11 mouse cellular contexts compared by ENCODE assay signal in the genomic region with DNA sequence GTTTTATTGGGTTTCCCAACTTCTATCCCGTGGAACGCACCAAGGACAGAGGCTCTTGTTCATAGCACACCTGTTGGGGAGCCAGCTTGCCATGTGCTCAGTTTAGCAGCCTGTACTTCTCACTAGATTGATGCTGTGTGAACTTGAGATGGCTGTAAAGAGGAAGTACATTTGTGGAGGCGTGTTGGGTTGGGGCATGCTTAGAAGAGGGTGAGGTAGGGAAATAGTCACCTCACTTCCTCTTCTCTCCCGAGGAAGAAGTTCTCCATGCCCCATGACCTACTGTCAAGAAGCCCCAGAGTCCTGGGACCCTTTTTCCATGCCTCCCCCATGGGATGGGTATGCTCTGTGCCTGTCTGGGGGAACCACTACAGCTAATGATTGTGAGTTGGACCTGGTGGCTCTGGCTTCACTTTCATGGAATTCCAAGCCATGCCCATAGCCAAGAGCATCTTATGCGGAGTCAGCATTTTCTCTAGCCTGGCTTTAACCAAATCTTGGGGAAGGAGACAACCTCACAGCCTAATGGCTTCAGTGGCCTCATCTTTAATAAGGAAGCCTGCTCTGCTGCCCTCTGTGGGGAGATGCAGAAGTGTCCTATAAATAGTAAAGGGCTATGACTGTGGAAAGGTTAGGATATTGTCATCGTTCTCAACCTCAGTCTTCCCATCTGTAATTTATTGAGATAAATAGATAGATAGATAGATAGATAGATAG. TPM values are rescaled to one million over a fixed set of nuclear protein-coding genes. Genes with fewer than 3 reads are reported as not detected.
A peak's percentile ranks its signal among the peaks of the same experiment; 100 is the strongest.
DNase-seq lines count a peak whose midpoint lies in the region; ATAC-seq and TF ChIP-seq lines count a peak whose summit lies in the region.
"Had no signal": no experiment of that assay in that cellular context is flagged by ENCODE, and none has a peak within 500 bp of the region (broad histone marks: within the 10 kb centered on the region; RNA-seq: fewer than 3 reads in every experiment).

No protein-coding gene starts in this region.

- TF ChIP-seq EP300 in MEL (IDR thresholded peaks at IDR 0.05; ENCODE audit: low read depth in 1 of 2, low read length in 2 of 2) = peak; percentile 23 to 73; a peak in 3 of 4 replicates

- TF ChIP-seq RAD21 in MEL (IDR thresholded peaks at IDR 0.05; ENCODE audit: low read depth, low read length) = no peak

- no peak for DNase-seq in kidney, adult 11 months
- DNase-seq in 416B (ENCODE audit: low read depth) = peak; percentile 59
- DNase-seq in MEL (ENCODE audit: low read depth, low spot score) = peak; percentile 85
- DNase-seq in ovary, postnatal 36 days (ENCODE audit: low spot score) = no peak
- no peak for DNase-seq in ovary, adult 18-20 months (ENCODE audit: low spot score)
- DNase-seq: adrenal gland, postnatal 10 days had no signal

- H3K27me3 ChIP-seq in kidney, embryonic 14.5 days (ENCODE audit: control insufficient read depth, insufficient read depth, low read length) = no peaks in the 10 kb centered on the region; the same call in 1 of the 2 replicates
- H3K27me3 ChIP-seq in MEL (ENCODE audit: control insufficient read depth in 1 of 2, insufficient read depth in 2 of 2, low read length in 2 of 2) = no peaks in the 10 kb centered on the region
- no peaks in the 10 kb centered on the region for H3K27me3 ChIP-seq in neural tube, embryonic 15.5 days (replicated peaks)

- no peak overlapping the region for H3K27ac ChIP-seq in kidney, embryonic 14.5 days (ENCODE audit: low read depth, low read length)
- peak overlapping the region; percentile 49 for H3K27ac ChIP-seq in MEL (ENCODE audit: control insufficient read depth, low read depth, low read length)
- H3K27ac ChIP-seq in neural tube, embryonic 15.5 days (replicated peaks) = no peak overlapping the region
- H3K27ac ChIP-seq: macrophage had no signal

- no peaks in the 10 kb centered on the region for H3K9me3 ChIP-seq in kidney, embryonic 14.5 days (ENCODE audit: control insufficient read depth, low read length)
- no peaks in the 10 kb centered on the region for H3K9me3 ChIP-seq in MEL (replicated peaks; ENCODE audit: insufficient read depth, low read length)
- no peaks in the 10 kb centered on the region for H3K9me3 ChIP-seq in neural tube, embryonic 15.5 days (replicated peaks)

- peak; percentile 52; the same call in 1 of the 2 replicates for ATAC-seq in kidney, embryonic 14.5 days (ENCODE audit: low FRiP score, low TSS enrichment)
- ATAC-seq in monocyte, adult 5-6 weeks (replicated peaks; ENCODE audit: insufficient number of reproducible peaks, low FRiP score, low TSS enrichment, poor library complexity, severe bottlenecking) = peak; percentile 89
- ATAC-seq in neural tube, embryonic 15.5 days (ENCODE audit: low FRiP score) = no peak

- no peaks in the 10 kb centered on the region for H3K4me1 ChIP-seq in kidney, embryonic 14.5 days (ENCODE audit: control insufficient read depth, insufficient read depth, low read length)
- peaks cover 6 to 14% of the 10 kb centered on the region in 2 experiments for H3K4me1 ChIP-seq in MEL (ENCODE audit: control insufficient read depth in 1 of 2, insufficient read depth in 2 of 2, low read length in 2 of 2)
- H3K4me1 ChIP-seq in neural tube, embryonic 15.5 days = no peaks in the 10 kb centered on the region

- peak in 2 of 3 experiments; percentile 21 to 25; a peak in 3 of 6 replicates for TF ChIP-seq CTCF in MEL (IDR thresholded peaks at IDR 0.05 in 2 of 3, conservative IDR thresholded peaks at IDR 0.05 in 1 of 3; ENCODE audit: control insufficient read depth in 1 of 3, insufficient read depth in 1 of 3, low read depth in 2 of 3, low read length in 3 of 3, poor library complexity in 1 of 3, severe bottlenecking in 1 of 3)

- TF ChIP-seq POLR2A in MEL (IDR thresholded peaks at IDR 0.05; ENCODE audit: control insufficient read depth in 1 of 2, insufficient read depth in 1 of 2, low read depth in 1 of 2, low read length in 2 of 2, poor library complexity in 1 of 2) = peak in 1 of 2 experiments; percentile 43; a peak in 1 of 4 replicates

- no peak overlapping the region for H3K4me3 ChIP-seq in kidney, embryonic 14.5 days (ENCODE audit: low read length)
- no peak overlapping the region for H3K4me3 ChIP-seq in MEL (ENCODE audit: control insufficient read depth in 1 of 2, insufficient read depth in 1 of 2, low read depth in 2 of 2, low read length in 2 of 2)
- H3K4me3 ChIP-seq in neural tube, embryonic 15.5 days (replicated peaks) = no peak overlapping the region

- WGBS in kidney, embryonic 14.5 days = 77% methylated on average over 6 of the region's 6 CpGs
- 79% methylated on average over 6 of the region's 6 CpGs for WGBS in neural tube, embryonic 15.5 days

- H3K36me3 ChIP-seq in kidney, embryonic 14.5 days (ENCODE audit: control insufficient read depth, insufficient read depth, low read length) = no peaks in the 10 kb centered on the region
- peaks cover 0 to 8% of the 10 kb centered on the region in 2 experiments; a peak in 2 of 4 replicates for H3K36me3 ChIP-seq in MEL (ENCODE audit: control insufficient read depth in 1 of 2, insufficient read depth in 2 of 2, low read length in 2 of 2)
- H3K36me3 ChIP-seq in neural tube, embryonic 15.5 days = no peaks in the 10 kb centered on the region

- no peaks in the 10 kb centered on the region for H3K79me2 ChIP-seq in MEL (ENCODE audit: control insufficient read depth, insufficient read depth, low read length, poor library complexity)

- H3K9ac ChIP-seq in kidney, embryonic 14.5 days (ENCODE audit: low read depth, low read length) = no peak overlapping the region
- H3K9ac ChIP-seq in MEL (ENCODE audit: control insufficient read depth, low read depth, low read length, poor library complexity, severe bottlenecking) = peak overlapping the region; percentile 4; the same call in 1 of the 2 replicates
- no peak overlapping the region for H3K9ac ChIP-seq in neural tube, embryonic 15.5 days (replicated peaks)

- no peak overlapping the region for H3K4me2 ChIP-seq in kidney, embryonic 14.5 days (replicated peaks; ENCODE audit: low read depth, low read length)
- no peak overlapping the region for H3K4me2 ChIP-seq in neural tube, embryonic 15.5 days
- H3K4me2 ChIP-seq: heart, embryonic 11.5 days had no signal

TF ChIP-seq in MEL, 35 proteins besides CTCF, POLR2A, EP300 and RAD21 (continues in another document):
- TF ChIP-seq ZC3H11A (IDR thresholded peaks at IDR 0.05; ENCODE audit: low read depth, low read length) (no peak), POLR2AphosphoS2 (IDR thresholded peaks at IDR 0.05; ENCODE audit: low read length) (no peak), USF2 (IDR thresholded peaks at IDR 0.05; ENCODE audit: borderline replicate concordance in 1 of 2, insufficient read depth in 1 of 2, low read depth in 1 of 2, low read length in 2 of 2) (no peak), SIN3A (IDR thresholded peaks at IDR 0.05; ENCODE audit: low read length) (peak; percentile 68), POLR2AphosphoS5 (IDR thresholded peaks at IDR 0.05; ENCODE audit: borderline replicate concordance, low read depth, low read length) (no peak), MAX (IDR thresholded peaks at IDR 0.05; ENCODE audit: low read length) (peak; percentile 93), USF1 (IDR thresholded peaks at IDR 0.05; ENCODE audit: low read depth, low read length) (no peak), MYC (IDR thresholded peaks at IDR 0.05; ENCODE audit: low read depth, low read length) (peak; percentile 88), TBP (IDR thresholded peaks at IDR 0.05; ENCODE audit: low read depth, low read length) (no peak), E2F4 (IDR thresholded peaks at IDR 0.05; ENCODE audit: borderline replicate concordance, low read depth, low read length) (no peak), MAZ (IDR thresholded peaks at IDR 0.05; ENCODE audit: low read depth, low read length) (no peak), ELF1 (IDR thresholded peaks at IDR 0.05; ENCODE audit: low read depth, low read length) (peak; percentile 38; the same call in 1 of the 2 replicates), HCFC1 (IDR thresholded peaks at IDR 0.05; ENCODE audit: low read depth, low read length) (peak; percentile 45; the same call in 1 of the 2 replicates), GATA1 (IDR thresholded peaks at IDR 0.05; ENCODE audit: low read depth, low read length) (no peak), MEF2A (IDR thresholded peaks at IDR 0.05; ENCODE audit: extremely low read depth, insufficient replicate concordance, low read depth, low read length, poor library complexity, severe bottlenecking) (no peak), SMC3 (IDR thresholded peaks at IDR 0.05; ENCODE audit: low read depth, low read length) (no peak), ZMIZ1 (IDR thresholded peaks at IDR 0.05; ENCODE audit: low read depth, low read length) (no peak), CHD1 (IDR thresholded peaks at IDR 0.05; ENCODE audit: low read depth, low read length) (no peak), ETS1 (IDR thresholded peaks at IDR 0.05; ENCODE audit: low read depth, low read length) (peak; percentile 29; the same call in 1 of the 2 replicates), BHLHE40 (IDR thresholded peaks at IDR 0.05; ENCODE audit: borderline replicate concordance, low read depth, low read length) (no peak), RCOR1 (IDR thresholded peaks at IDR 0.05; ENCODE audit: low read depth, low read length) (no peak), NELFE (IDR thresholded peaks at IDR 0.05; ENCODE audit: low read depth, low read length) (peak; percentile 46; the same call in 1 of the 2 replicates), GABPA (IDR thresholded peaks at IDR 0.05; ENCODE audit: low read depth, low read length) (no peak), TAL1 (IDR thresholded peaks at IDR 0.05; ENCODE audit: low read length) (no peak), JUND (IDR thresholded peaks at IDR 0.05; ENCODE audit: low read depth, low read length) (no peak)

RNA-seq across cellular contexts. Expression of a gene that starts 18.6 kb away (rescaled TPM):
- 1.2 and 1.4 TPM in 2 replicates for polyA plus RNA-seq in kidney, embryonic 14.5 days (2014; fragmentation: Nextera tagmentation; extraction: Ambion mirVana)
- 0.31 and 0.56 TPM in 2 replicates for total RNA-seq in MEL (2012; rRNA removed)
- 1 to 10 TPM in 1 of 2 experiments, not detected in 1; 1.2 TPM for polyA plus RNA-seq in MEL (2012; ENCODE audit: insufficient read depth in 1 of 2, insufficient read length in 2 of 2, low read depth in 1 of 2, low replicate concordance in 2 of 2, missing spikeins in 1 of 2)
- 193 to 270 TPM (median 209 TPM) in 3 replicates for total RNA-seq in monocyte, adult 5-6 weeks (2017)
- polyA plus RNA-seq in neural tube, embryonic 15.5 days (2015; fragmentation: Nextera tagmentation; extraction: Ambion mirVana) = 1.1 and 18.9 TPM in 2 replicates

RNA-seq across cellular contexts. Expression of a gene that starts 19.1 kb away (rescaled TPM):
- 2.3 and 3.5 TPM in 2 replicates for polyA plus RNA-seq in kidney, embryonic 14.5 days (2014; fragmentation: Nextera tagmentation; extraction: Ambion mirVana)
- 0.31 and 0.62 TPM in 2 replicates for total RNA-seq in MEL (2012; rRNA removed)
- 1 to 10 TPM in 1 of 2 experiments, not detected in 1; 1.9 TPM for polyA plus RNA-seq in MEL (2012; ENCODE audit: insufficient read depth in 1 of 2, insufficient read length in 2 of 2, low read depth in 1 of 2, low replicate concordance in 2 of 2, missing spikeins in 1 of 2)
- not detected in 3 replicates for total RNA-seq in monocyte, adult 5-6 weeks (2017)
- polyA plus RNA-seq in neural tube, embryonic 15.5 days (2015; fragmentation: Nextera tagmentation; extraction: Ambion mirVana) = 0.31 and 0.54 TPM in 2 replicates
- polyA plus RNA-seq: macrophage had no signal

Comparison
In these comparisons a context has a peak if more than half of its experiments do, and no peak if none do; other contexts are left out.
1. DNase-seq: peak in 416B (single experiment) and MEL (single experiment); none in kidney, adult 11 months (single experiment), ovary, postnatal 36 days (single experiment) and ovary, adult 18-20 months (single experiment).